Mouse (Mus musculus) left cerebral cortex, adult 2 months (tissue): ENCODE data around the gene Ranbp3l. TPM values are rescaled to one million over a fixed set of nuclear protein-coding genes. Genes with fewer than 3 reads are reported as not detected.
A peak's percentile ranks its signal among the peaks of the same experiment; 100 is the strongest.

Experiments
- DNase-seq, 2 experiments: peaks; one replicate each; pipeline ENCODE4 v3.0.0; 2021 to 2022; ENCODE audit warnings: low spot score in 2 of 2, mixed read lengths in 1 of 2; ENCODE audit errors: extremely low spot score in 1 of 2
- H3K27ac ChIP-seq: fragments of 200-600 bp; 2 replicates; pipeline ENCODE4 v1.8.1; 2022
- H3K4me3 ChIP-seq: fragments of 200-600 bp; 2 replicates; pipeline ENCODE4 v1.8.1; 2022
- CTCF ChIP-seq: fragments of 200-600 bp; IDR thresholded peaks from 2 replicates; pipeline ENCODE4 v1.8.1; 2022; ENCODE audit warnings: antibody characterized with exemption, mild to moderate bottlenecking, moderate library complexity
- intact Hi-C: fragments of 180-260 bp; cut with DNase I; formaldehyde crosslinking; loops from one replicate; pipeline ENCODE4 v1.15.1; 2025
- total RNA-seq, 2 experiments: library from RNA; stranded (reverse); gene quantifications; 2 replicates each; pipeline ENCODE4 v1.2.3; 2021

Ranbp3l gene
- total RNA-seq, 2 experiments from 2014 or later = 8.1 to 14.7 TPM

- Histone ChIP-seq H3K4me3 (peak overlapping the region; percentile 91), H3K27ac (no peak overlapping the region)
- intact Hi-C loops = no loop called here
- no peak for DNase-seq
- TF ChIP-seq CTCF = no peak
Observed at GRCm38 (mm10) chr15:9072630-9073029, 104.9 kb downstream of the Ranbp3l start.

GRCm38 (mm10) chr15:9073067-9073608 lies 105.4 kb downstream of the Ranbp3l start:
- no peak for DNase-seq
- peak overlapping the region; percentile 91 for H3K4me3 ChIP-seq
- intact Hi-C loops = no loop called here
- TF ChIP-seq CTCF = no peak
- no peak overlapping the region for H3K27ac ChIP-seq

- TF ChIP-seq CTCF = no peak
- intact Hi-C loops = no loop called here
- H3K4me3 ChIP-seq = no peak overlapping the region; the same call in 1 of the 2 replicates
- no peak overlapping the region for H3K27ac ChIP-seq
- no peak for DNase-seq
Observed at GRCm38 (mm10) chr15:9073684-9074083, 105.9 kb downstream of the Ranbp3l start.

GRCm38 (mm10) chr15:9074139-9074538 lies 106.4 kb downstream of the Ranbp3l start:
- no peak overlapping the region for H3K4me3 ChIP-seq
- H3K27ac ChIP-seq = no peak overlapping the region
- no peak for DNase-seq
- no peak for TF ChIP-seq CTCF
- intact Hi-C loops = no loop called here

GRCm38 (mm10) chr15:9074671-9075070 lies 106.9 kb downstream of the Ranbp3l start:
- H3K4me3 ChIP-seq = no peak overlapping the region
- intact Hi-C loops = no loop called here
- DNase-seq = no peak
- no peak overlapping the region for H3K27ac ChIP-seq
- TF ChIP-seq CTCF = no peak

GRCm38 (mm10) chr15:9075608-9076200 lies 108.0 kb downstream of the Ranbp3l start:
- no peak for DNase-seq
- TF ChIP-seq CTCF = no peak
- Histone ChIP-seq H3K4me3 (no peak overlapping the region), H3K27ac (no peak overlapping the region)
- intact Hi-C loops = no loop called here

- no peak for TF ChIP-seq CTCF
- intact Hi-C loops = no loop called here
- no peak for DNase-seq
- no peak overlapping the region for H3K27ac ChIP-seq
- H3K4me3 ChIP-seq = no peak overlapping the region
Observed at GRCm38 (mm10) chr15:9078481-9079300, 110.9 kb downstream of the Ranbp3l start.

GRCm38 (mm10) chr15:9079626-9080025 lies 111.9 kb downstream of the Ranbp3l start:
- no peak for TF ChIP-seq CTCF

GRCm38 (mm10) chr15:9080206-9080605 lies 112.5 kb downstream of the Ranbp3l start:
- no peak overlapping the region for H3K27ac ChIP-seq
- intact Hi-C loops = no loop called here
- TF ChIP-seq CTCF = no peak
- no peak overlapping the region for H3K4me3 ChIP-seq
- DNase-seq = no peak

More at GRCm38 (mm10) chr15:9079626-9080025, 111.9 kb downstream of the Ranbp3l start:
- Histone ChIP-seq H3K27ac (no peak overlapping the region), H3K4me3 (no peak overlapping the region)
- no peak for DNase-seq
- intact Hi-C loops = no loop called here

- Histone ChIP-seq H3K27ac (no peak overlapping the region), H3K4me3 (no peak overlapping the region)
- intact Hi-C loops = no loop called here
- TF ChIP-seq CTCF = no peak
- DNase-seq = no peak
Observed at GRCm38 (mm10) chr15:9081294-9081693, 113.5 kb downstream of the Ranbp3l start.

GRCm38 (mm10) chr15:9082753-9083152 lies 115.0 kb downstream of the Ranbp3l start:
- Histone ChIP-seq H3K4me3 (no peak overlapping the region), H3K27ac (no peak overlapping the region)
- no peak for TF ChIP-seq CTCF
- no peak for DNase-seq
- intact Hi-C loops = no loop called here

GRCm38 (mm10) chr15:9086813-9087212 lies 119.1 kb downstream of the Ranbp3l start:
- H3K27ac ChIP-seq = peak overlapping the region; percentile 58; the same call in 1 of the 2 replicates
- DNase-seq = peak in 1 of 2 experiments; percentile 8
- TF ChIP-seq CTCF = no peak
- intact Hi-C loops = no loop called here
- no peak overlapping the region for H3K4me3 ChIP-seq
